Mouse (Mus musculus): ENCODE measurements around the gene Adamts2. TPM values are rescaled to one million over a fixed set of nuclear protein-coding genes. Genes with fewer than 3 reads are reported as not detected.

Adamts2 gene
- polyA plus RNA-seq, 1 experiment from 2014 or later, result 4.0 TPM

GRCm38 (mm10) chr11:50720856-50721550, 119.1 kb downstream of the Adamts2 start:
- H3K4me2 ChIP-seq (ENCODE audit: low read length), result no peak overlapping the region
- H3K9me3 ChIP-seq (replicated peaks; ENCODE audit: control insufficient read depth, low read length, poor library complexity, severe bottlenecking), result no peaks in the 10 kb centered on the region
- H3K9ac ChIP-seq (ENCODE audit: low read depth, low read length), result no peak overlapping the region
- no peak overlapping the region for H3K4me3 ChIP-seq (ENCODE audit: low read depth, low read length)
- no peak for ATAC-seq
- no peaks in the 10 kb centered on the region for H3K27me3 ChIP-seq (ENCODE audit: control insufficient read depth, insufficient read depth, low read depth, low read length)
- WGBS, result 56% methylated on average over 12 of the region's 12 CpGs
- H3K36me3 ChIP-seq (ENCODE audit: control insufficient read depth, insufficient read depth, low read length), result no peaks in the 10 kb centered on the region
- no peak overlapping the region for H3K27ac ChIP-seq (ENCODE audit: low read length)
- H3K4me1 ChIP-seq (ENCODE audit: control insufficient read depth, insufficient read depth, low read length), result peaks cover 6% of the 10 kb centered on the region; the same call in 1 of the 2 replicates

- no peaks in the 10 kb centered on the region for H3K36me3 ChIP-seq (ENCODE audit: control insufficient read depth, insufficient read depth, low read length)
- H3K9ac ChIP-seq (ENCODE audit: low read depth, low read length), result no peak overlapping the region
- H3K4me2 ChIP-seq (ENCODE audit: low read length), result no peak overlapping the region
- H3K9me3 ChIP-seq (replicated peaks; ENCODE audit: control insufficient read depth, low read length, poor library complexity, severe bottlenecking), result no peaks in the 10 kb centered on the region
- WGBS, result 77% methylated on average over 4 of the region's 4 CpGs
- no peak for ATAC-seq
- H3K4me1 ChIP-seq (ENCODE audit: control insufficient read depth, insufficient read depth, low read length), result peaks cover 3% of the 10 kb centered on the region; the same call in 1 of the 2 replicates
- no peaks in the 10 kb centered on the region for H3K27me3 ChIP-seq (ENCODE audit: control insufficient read depth, insufficient read depth, low read depth, low read length)
- H3K27ac ChIP-seq (ENCODE audit: low read length), result no peak overlapping the region
- no peak overlapping the region for H3K4me3 ChIP-seq (ENCODE audit: low read depth, low read length)
Measured at GRCm38 (mm10) chr11:50725595-50725994, 123.7 kb downstream of the Adamts2 start.

- Histone ChIP-seq H3K36me3 (ENCODE audit: control insufficient read depth, insufficient read depth, low read length) (no peaks in the 10 kb centered on the region), H3K27ac (ENCODE audit: low read length) (no peak overlapping the region), H3K4me3 (ENCODE audit: low read depth, low read length) (no peak overlapping the region), H3K27me3 (ENCODE audit: control insufficient read depth, insufficient read depth, low read depth, low read length) (no peaks in the 10 kb centered on the region), H3K4me2 (ENCODE audit: low read length) (no peak overlapping the region), H3K9me3 (replicated peaks; ENCODE audit: control insufficient read depth, low read length, poor library complexity, severe bottlenecking) (no peaks in the 10 kb centered on the region), H3K9ac (ENCODE audit: low read depth, low read length) (no peak overlapping the region), H3K4me1 (ENCODE audit: control insufficient read depth, insufficient read depth, low read length) (peaks cover 2% of the 10 kb centered on the region; the same call in 1 of the 2 replicates)
- ATAC-seq, result no peak
- 75% methylated on average over 5 of the region's 5 CpGs for WGBS
Measured at GRCm38 (mm10) chr11:50726035-50726434, 124.2 kb downstream of the Adamts2 start.

DNA sequence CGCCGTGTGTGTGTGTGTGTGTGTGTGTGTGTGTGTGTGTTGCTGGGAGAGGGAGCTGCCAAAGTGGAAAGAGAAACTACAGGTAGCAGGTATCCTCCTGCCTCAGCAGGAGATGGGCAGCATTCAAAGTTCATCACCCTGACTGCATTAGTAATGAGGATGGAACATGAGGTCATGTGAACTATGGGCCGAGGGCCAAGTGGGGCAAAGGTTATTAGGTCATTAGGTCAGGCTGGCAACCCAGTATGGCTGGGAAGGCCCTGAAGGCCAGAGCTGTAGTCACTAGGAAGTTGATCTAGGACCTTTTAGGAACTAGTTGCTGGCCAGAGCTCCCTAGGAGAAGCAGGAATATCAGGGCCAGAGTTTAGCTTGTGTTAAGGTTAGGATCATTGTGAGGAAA, 131.3 kb downstream of the Adamts2 start:
- no peak overlapping the region for H3K4me3 ChIP-seq (ENCODE audit: low read depth, low read length)
- no peak overlapping the region for H3K9ac ChIP-seq (ENCODE audit: low read depth, low read length)
- H3K4me2 ChIP-seq (ENCODE audit: low read length), result no peak overlapping the region
- no peak for ATAC-seq
- 45% methylated on average over 3 of the region's 3 CpGs for WGBS
- no peaks in the 10 kb centered on the region for H3K36me3 ChIP-seq (ENCODE audit: control insufficient read depth, insufficient read depth, low read length)
- H3K27me3 ChIP-seq (ENCODE audit: control insufficient read depth, insufficient read depth, low read depth, low read length), result no peaks in the 10 kb centered on the region
- H3K9me3 ChIP-seq (replicated peaks; ENCODE audit: control insufficient read depth, low read length, poor library complexity, severe bottlenecking), result no peaks in the 10 kb centered on the region
- no peak overlapping the region for H3K27ac ChIP-seq (ENCODE audit: low read length)
- H3K4me1 ChIP-seq (ENCODE audit: control insufficient read depth, insufficient read depth, low read length), result no peaks in the 10 kb centered on the region

GRCm38 (mm10) chr11:50734129-50734528, 132.2 kb downstream of the Adamts2 start:
- Histone ChIP-seq H3K9me3 (replicated peaks; ENCODE audit: control insufficient read depth, low read length, poor library complexity, severe bottlenecking) (no peaks in the 10 kb centered on the region), H3K4me1 (ENCODE audit: control insufficient read depth, insufficient read depth, low read length) (no peaks in the 10 kb centered on the region), H3K4me2 (ENCODE audit: low read length) (no peak overlapping the region), H3K36me3 (ENCODE audit: control insufficient read depth, insufficient read depth, low read length) (no peaks in the 10 kb centered on the region), H3K27ac (ENCODE audit: low read length) (no peak overlapping the region), H3K9ac (ENCODE audit: low read depth, low read length) (no peak overlapping the region), H3K4me3 (ENCODE audit: low read depth, low read length) (no peak overlapping the region), H3K27me3 (ENCODE audit: control insufficient read depth, insufficient read depth, low read depth, low read length) (no peaks in the 10 kb centered on the region)
- no peak for ATAC-seq
- WGBS, result 58% methylated on average over 4 of the region's 4 CpGs

GRCm38 (mm10) chr11:50736548-50736947, 134.7 kb downstream of the Adamts2 start:
- ATAC-seq, result no peak
- no peak overlapping the region for H3K4me2 ChIP-seq (ENCODE audit: low read length)
- no peak overlapping the region for H3K4me3 ChIP-seq (ENCODE audit: low read depth, low read length)
- H3K9me3 ChIP-seq (replicated peaks; ENCODE audit: control insufficient read depth, low read length, poor library complexity, severe bottlenecking), result no peaks in the 10 kb centered on the region
- H3K27ac ChIP-seq (ENCODE audit: low read length), result no peak overlapping the region
- H3K36me3 ChIP-seq (ENCODE audit: control insufficient read depth, insufficient read depth, low read length), result no peaks in the 10 kb centered on the region
- H3K9ac ChIP-seq (ENCODE audit: low read depth, low read length), result no peak overlapping the region
- no peaks in the 10 kb centered on the region for H3K4me1 ChIP-seq (ENCODE audit: control insufficient read depth, insufficient read depth, low read length)
- no peaks in the 10 kb centered on the region for H3K27me3 ChIP-seq (ENCODE audit: control insufficient read depth, insufficient read depth, low read depth, low read length)
- WGBS, result 92% methylated on average over 1 of the region's 1 CpGs

GRCm38 (mm10) chr11:50738436-50738835, 136.6 kb downstream of the Adamts2 start:
- 100% methylated on average over 1 of the region's 1 CpGs for WGBS
- Histone ChIP-seq H3K4me3 (ENCODE audit: low read depth, low read length) (no peak overlapping the region), H3K4me1 (ENCODE audit: control insufficient read depth, insufficient read depth, low read length) (no peaks in the 10 kb centered on the region), H3K27ac (ENCODE audit: low read length) (no peak overlapping the region), H3K9ac (ENCODE audit: low read depth, low read length) (no peak overlapping the region), H3K9me3 (replicated peaks; ENCODE audit: control insufficient read depth, low read length, poor library complexity, severe bottlenecking) (no peaks in the 10 kb centered on the region), H3K27me3 (ENCODE audit: control insufficient read depth, insufficient read depth, low read depth, low read length) (no peaks in the 10 kb centered on the region), H3K36me3 (ENCODE audit: control insufficient read depth, insufficient read depth, low read length) (no peaks in the 10 kb centered on the region), H3K4me2 (ENCODE audit: low read length) (no peak overlapping the region)
- no peak for ATAC-seq

- H3K9ac ChIP-seq (ENCODE audit: low read depth, low read length), result no peak overlapping the region
- no peaks in the 10 kb centered on the region for H3K9me3 ChIP-seq (replicated peaks; ENCODE audit: control insufficient read depth, low read length, poor library complexity, severe bottlenecking)
- no peak overlapping the region for H3K4me2 ChIP-seq (ENCODE audit: low read length)
- no peaks in the 10 kb centered on the region for H3K4me1 ChIP-seq (ENCODE audit: control insufficient read depth, insufficient read depth, low read length)
- H3K4me3 ChIP-seq (ENCODE audit: low read depth, low read length), result no peak overlapping the region
- no peak for ATAC-seq
- no peak overlapping the region for H3K27ac ChIP-seq (ENCODE audit: low read length)
- H3K27me3 ChIP-seq (ENCODE audit: control insufficient read depth, insufficient read depth, low read depth, low read length), result no peaks in the 10 kb centered on the region
- WGBS, result 64% methylated on average over 10 of the region's 10 CpGs
- no peaks in the 10 kb centered on the region for H3K36me3 ChIP-seq (ENCODE audit: control insufficient read depth, insufficient read depth, low read length)
Measured at GRCm38 (mm10) chr11:50739453-50739852, 137.6 kb downstream of the Adamts2 start.

GRCm38 (mm10) chr11:50742146-50742545, 140.3 kb downstream of the Adamts2 start:
- no peak for ATAC-seq
- H3K27me3 ChIP-seq (ENCODE audit: control insufficient read depth, insufficient read depth, low read depth, low read length), result no peaks in the 10 kb centered on the region
- no peak overlapping the region for H3K9ac ChIP-seq (ENCODE audit: low read depth, low read length)
- WGBS, result 33% methylated on average over 1 of the region's 1 CpGs
- no peaks in the 10 kb centered on the region for H3K36me3 ChIP-seq (ENCODE audit: control insufficient read depth, insufficient read depth, low read length)
- no peaks in the 10 kb centered on the region; the same call in 1 of the 2 replicates for H3K4me1 ChIP-seq (ENCODE audit: control insufficient read depth, insufficient read depth, low read length)
- H3K4me2 ChIP-seq (ENCODE audit: low read length), result no peak overlapping the region
- H3K9me3 ChIP-seq (replicated peaks; ENCODE audit: control insufficient read depth, low read length, poor library complexity, severe bottlenecking), result no peaks in the 10 kb centered on the region
- H3K27ac ChIP-seq (ENCODE audit: low read length), result no peak overlapping the region
- H3K4me3 ChIP-seq (ENCODE audit: low read depth, low read length), result no peak overlapping the region
